8 mouse cellular contexts compared by ENCODE assay signal in genomic region chr15:81416763-81417310, GRCm38 (mm10). TPM values are rescaled to one million over a fixed set of nuclear protein-coding genes. Genes with fewer than 3 reads are reported as not detected.
DNase-seq lines count a peak whose midpoint lies in the region; ATAC-seq and TF ChIP-seq lines count a peak whose summit lies in the region.
"Not testable (repeated sequence)": the region's sequence is repeated elsewhere in the genome, so short reads cannot be mapped to it uniquely, and the experiment has no call there.

No protein-coding gene starts in this region.

- H3K27ac ChIP-seq in hindbrain, embryonic 10.5 days = peak overlapping the region; percentile 40
- H3K27ac ChIP-seq in neural tube, embryonic 15.5 days (replicated peaks); testis, adult 2 months (ENCODE audit: control insufficient read depth, insufficient read depth, low read depth, low read length): not testable (repeated sequence)

- 13% methylated on average over 22 of the region's 22 CpGs for WGBS in hindbrain, embryonic 10.5 days
- 10% methylated on average over 22 of the region's 22 CpGs for WGBS in neural tube, embryonic 15.5 days

- H3K27me3 ChIP-seq in hindbrain, embryonic 10.5 days (ENCODE audit: insufficient read depth, poor library complexity, severe bottlenecking); neural tube, embryonic 15.5 days (replicated peaks); testis, adult 2 months (ENCODE audit: control insufficient read depth, insufficient read depth, low read length): not testable (repeated sequence)

- not testable (repeated sequence) for ATAC-seq in neural tube, embryonic 15.5 days (ENCODE audit: low FRiP score)

- peak overlapping the region; percentile 47 for H3K4me2 ChIP-seq in neural tube, embryonic 15.5 days

- not testable (repeated sequence) for H3K36me3 ChIP-seq in hindbrain, embryonic 10.5 days; neural tube, embryonic 15.5 days; testis, adult 2 months (ENCODE audit: control insufficient read depth, insufficient read depth, low read length)

- TF ChIP-seq CTCF in testis, adult 2 months (IDR thresholded peaks at IDR 0.05; ENCODE audit: control insufficient read depth, insufficient read depth, insufficient replicate concordance, low read depth, low read length) = not testable (repeated sequence)

- H3K4me3 ChIP-seq in hindbrain, embryonic 10.5 days = peak overlapping the region; percentile 31
- H3K4me3 ChIP-seq in neural tube, embryonic 15.5 days (replicated peaks) = peak overlapping the region; percentile 15
- H3K4me3 ChIP-seq in testis, adult 2 months (ENCODE audit: control insufficient read depth, low read depth, low read length) = peak overlapping the region; percentile 50; the same call in 1 of the 2 replicates

- not testable (repeated sequence) for TF ChIP-seq POLR2A in testis, adult 2 months (IDR thresholded peaks at IDR 0.05; ENCODE audit: control insufficient read depth, low read depth, low read length)

- H3K9ac ChIP-seq in neural tube, embryonic 15.5 days (replicated peaks) = not testable (repeated sequence)

- not testable (repeated sequence) for H3K4me1 ChIP-seq in hindbrain, embryonic 10.5 days (replicated peaks); neural tube, embryonic 15.5 days; testis, adult 2 months (ENCODE audit: control insufficient read depth, insufficient read depth, low read length)

- peak; percentile 10 to 40 for DNase-seq in CD8-positive naive resting alpha-beta T cell, adult 2 months (ENCODE audit: low read depth in 2 of 2, low spot score in 2 of 2)
- peak; percentile 44 for DNase-seq in c-Kit-positive CD71-positive TER-119-positive erythroid progenitor cells, embryonic 14.5 days (ENCODE audit: low spot score)
- peak; percentile 62 for DNase-seq in gastrocnemius, adult 18-20 months (ENCODE audit: low spot score)
- peak; percentile 73 for DNase-seq in hindbrain, embryonic 10.5 days (ENCODE audit: low spot score)
- peak; percentile 81 to 91 for DNase-seq in kidney, postnatal 25 days
- peak; percentile 83 for DNase-seq in lung, postnatal 10 days

- not testable (repeated sequence) for H3K9me3 ChIP-seq in hindbrain, embryonic 10.5 days; neural tube, embryonic 15.5 days (replicated peaks)

RNA-seq across cellular contexts. Expression of gene Dnajb7, which starts 8.7 kb away (rescaled TPM):
- total RNA-seq in gastrocnemius, adult 18-20 months (2021) = not detected
- 2.3 and 2.8 TPM in 2 replicates for polyA plus RNA-seq in hindbrain, embryonic 10.5 days (2016; fragmentation: Nextera tagmentation; extraction: Ambion mirVana)
- polyA plus RNA-seq in neural tube, embryonic 15.5 days (2015; fragmentation: Nextera tagmentation; extraction: Ambion mirVana) = 1.9 and 2.3 TPM in 2 replicates
- polyA plus RNA-seq in testis, adult 2 months (2012; rRNA removed) = 62.7 and 75.2 TPM in 2 replicates

RNA-seq across cellular contexts. Expression of gene Xpnpep3, which starts 16.9 kb away (rescaled TPM):
- total RNA-seq in gastrocnemius, adult 18-20 months (2021) = 1 to 10 TPM; 6.5 to 6.6 TPM
- 10.6 and 11.6 TPM in 2 replicates for polyA plus RNA-seq in hindbrain, embryonic 10.5 days (2016; fragmentation: Nextera tagmentation; extraction: Ambion mirVana)
- 8.1 and 10.9 TPM in 2 replicates for polyA plus RNA-seq in neural tube, embryonic 15.5 days (2015; fragmentation: Nextera tagmentation; extraction: Ambion mirVana)
- 14.6 and 14.9 TPM in 2 replicates for polyA plus RNA-seq in testis, adult 2 months (2012; rRNA removed)

RNA-seq across cellular contexts. Expression of gene St13, which starts 17.0 kb away (rescaled TPM):
- total RNA-seq in gastrocnemius, adult 18-20 months (2021) = 100 to 1,000 TPM in 1 of 2 experiments, 10 to 100 TPM in 1; 98.2 to 126 TPM
- 172 and 202 TPM in 2 replicates for polyA plus RNA-seq in hindbrain, embryonic 10.5 days (2016; fragmentation: Nextera tagmentation; extraction: Ambion mirVana)
- 185 and 188 TPM in 2 replicates for polyA plus RNA-seq in neural tube, embryonic 15.5 days (2015; fragmentation: Nextera tagmentation; extraction: Ambion mirVana)
- 47.3 and 52.8 TPM in 2 replicates for polyA plus RNA-seq in testis, adult 2 months (2012; rRNA removed)

RNA-seq across cellular contexts. Expression of gene Rbx1, which starts 49.3 kb away (rescaled TPM):
- total RNA-seq in gastrocnemius, adult 18-20 months (2021) = 10 to 100 TPM; 84.9 to 99.4 TPM
- polyA plus RNA-seq in hindbrain, embryonic 10.5 days (2016; fragmentation: Nextera tagmentation; extraction: Ambion mirVana) = 622 and 639 TPM in 2 replicates
- polyA plus RNA-seq in neural tube, embryonic 15.5 days (2015; fragmentation: Nextera tagmentation; extraction: Ambion mirVana) = 407 and 418 TPM in 2 replicates
- 51.1 and 55.3 TPM in 2 replicates for polyA plus RNA-seq in testis, adult 2 months (2012; rRNA removed)

RNA-seq across cellular contexts. Expression of gene Slc25a17, which starts 56.2 kb away (rescaled TPM):
- total RNA-seq in gastrocnemius, adult 18-20 months (2021) = 1 to 10 TPM; 6.7 TPM
- 87.1 and 93.7 TPM in 2 replicates for polyA plus RNA-seq in hindbrain, embryonic 10.5 days (2016; fragmentation: Nextera tagmentation; extraction: Ambion mirVana)
- polyA plus RNA-seq in neural tube, embryonic 15.5 days (2015; fragmentation: Nextera tagmentation; extraction: Ambion mirVana) = 129 and 134 TPM in 2 replicates
- 10.5 and 11.9 TPM in 2 replicates for polyA plus RNA-seq in testis, adult 2 months (2012; rRNA removed)

Comparison
In these comparisons a context has a peak if more than half of its experiments do, and no peak if none do; other contexts are left out.
1. DNase-seq: peak in every context shown above with its lines; median percentile 86 in kidney, postnatal 25 days; 83 in lung, postnatal 10 days; 73 in hindbrain, embryonic 10.5 days; 62 in gastrocnemius, adult 18-20 months; 44 in c-Kit-positive CD71-positive TER-119-positive erythroid progenitor cells, embryonic 14.5 days; 25 in CD8-positive naive resting alpha-beta T cell, adult 2 months.
2. RNA of gene Dnajb7, which starts 8.7 kb away (polyA plus RNA-seq): 62.7 to 75.2 TPM in testis, adult 2 months; 2.3 to 2.8 TPM in hindbrain, embryonic 10.5 days and 1.9 to 2.3 TPM in neural tube, embryonic 15.5 days; every median in the first group is over 10 times any median in the second.
3. Peak in every context shown above with its lines, with median percentiles within 50 percentile points of each other: H3K4me3 ChIP-seq.